Mouse (Mus musculus) pancreas, adult 10 weeks (tissue): ENCODE measurements around the gene Tnni1. TPM values are rescaled to one million over a fixed set of nuclear protein-coding genes. Genes with fewer than 3 reads are reported as not detected.

Experiments used
- polyA plus RNA-seq: library from polyadenylated mRNA; stranded (reverse); fragments of 350-450 nt; fragmentation: Illumina TruSeq; extraction: RNeasy Lipid Tissue Mini Kit (QIAGEN cat#74804); gene quantifications from one replicate; pipeline ENCODE4 v1.2.3, GENCODE M21; 2015; ENCODE audit warnings: low read depth, low replicate concordance; ENCODE audit not compliant: insufficient read depth

Gene Tnni1
- polyA plus RNA-seq = not detected

GRCm38 (mm10) chr1:135778780-135779535 is at the start of gene Tnni1:
Gene Tnni1, plus strand, starts transcription at chr1:135779434.

GRCm38 (mm10) chr1:135765645-135766591 is 13.3 kb upstream of the Tnni1 start, which contains the start of gene Phlda3:
Gene Phlda3, plus strand, starts transcription at chr1:135766119.

GRCm38 (mm10) chr1:135818481-135819086 is 39.4 kb downstream of the Tnni1 start, which contains the start of gene Lad1:
Gene Lad1, plus strand, starts transcription at chr1:135818598.

GRCm38 (mm10) chr1:135835716-135836483 is 56.7 kb downstream of the Tnni1 start, which contains the start of gene Tnnt2:
Gene Tnnt2, plus strand, starts transcription at chr1:135836354.

Other genes with a start within 250 kb of the Tnni1 start
- gene Nav1, start 172.1 kb upstream of the Tnni1 start, polyA plus RNA-seq = 8.3 TPM
- 61.2 TPM for gene Csrp1, start 59.4 kb upstream of the Tnni1 start, polyA plus RNA-seq
- 9.3 TPM for gene Phlda3, start 13.3 kb upstream of the Tnni1 start, polyA plus RNA-seq
- 2.2 TPM for gene Lad1, start 39.2 kb downstream of the Tnni1 start, polyA plus RNA-seq
- not detected for gene Tnnt2, start 56.9 kb downstream of the Tnni1 start, polyA plus RNA-seq
- gene Pkp1, start 139.8 kb downstream of the Tnni1 start, polyA plus RNA-seq = not detected
- gene Igfn1, start 226.9 kb downstream of the Tnni1 start, polyA plus RNA-seq = not detected
- gene Tmem9, start 228.7 kb downstream of the Tnni1 start, polyA plus RNA-seq = 10.8 TPM